9 mouse cellular contexts compared by ENCODE assay signal in the genomic region with DNA sequence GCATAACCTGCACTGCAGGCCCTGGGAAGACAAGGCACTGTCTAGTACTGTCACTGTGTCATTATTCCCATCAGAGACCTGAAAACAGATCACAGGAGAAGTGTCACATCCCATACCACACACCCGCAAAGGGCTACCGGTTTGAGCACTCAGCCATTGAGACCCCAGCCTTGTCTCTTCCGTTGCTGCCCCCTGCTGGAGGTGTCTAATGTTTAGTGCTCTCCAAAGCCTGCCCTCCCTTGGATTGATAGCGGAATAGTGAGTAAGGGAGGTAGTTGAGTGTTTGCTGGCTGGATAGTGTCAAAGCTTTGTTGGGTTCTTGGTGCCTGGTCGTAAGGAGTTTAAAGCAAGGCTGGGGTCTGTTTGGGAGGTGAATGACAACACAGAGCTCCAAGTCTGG.
DNase-seq lines count a peak whose midpoint lies in the region; ATAC-seq lines count a peak whose summit lies in the region.
"Had no signal": no experiment of that assay in that cellular context is flagged by ENCODE, and none has a peak within 500 bp of the region (broad histone marks: within the 10 kb centered on the region; RNA-seq: fewer than 3 reads in every experiment).

No protein-coding gene starts in this region.

- no peaks in the 10 kb centered on the region for H3K36me3 ChIP-seq in hindbrain, embryonic 11.5 days (ENCODE audit: control insufficient read depth, insufficient read depth, low read length)
- H3K36me3 ChIP-seq in hindbrain, embryonic 12.5 days, result no peaks in the 10 kb centered on the region
- no peaks in the 10 kb centered on the region for H3K36me3 ChIP-seq in kidney, embryonic 15.5 days
- H3K36me3 ChIP-seq: limb, embryonic 15.5 days had no signal

- H3K4me3 ChIP-seq in hindbrain, embryonic 11.5 days (ENCODE audit: low read depth, low read length), result no peak overlapping the region
- no peak overlapping the region for H3K4me3 ChIP-seq in hindbrain, embryonic 12.5 days
- no peak overlapping the region for H3K4me3 ChIP-seq in kidney, embryonic 15.5 days (replicated peaks)
- H3K4me3 ChIP-seq: limb, embryonic 15.5 days had no signal

- H3K27ac ChIP-seq in hindbrain, embryonic 11.5 days (ENCODE audit: low read depth, low read length), result no peak overlapping the region
- H3K27ac ChIP-seq in hindbrain, embryonic 12.5 days, result no peak overlapping the region
- H3K27ac ChIP-seq in kidney, embryonic 15.5 days, result peak overlapping the region; percentile 75
- H3K27ac ChIP-seq: limb, embryonic 15.5 days had no signal

- WGBS in hindbrain, embryonic 11.5 days, result 64% methylated on average over 5 of the region's 5 CpGs
- WGBS in hindbrain, embryonic 12.5 days, result 65% methylated on average over 5 of the region's 5 CpGs
- 61% methylated on average over 5 of the region's 5 CpGs for WGBS in kidney, embryonic 15.5 days

- DNase-seq in hindbrain, embryonic 11.5 days (ENCODE audit: low spot score), result peak; percentile 54
- DNase-seq in CD4-positive, CD25-positive, alpha-beta regulatory T cell, adult 2 months (ENCODE audit: low read depth, low spot score), result peak; percentile 55
- DNase-seq in brain, adult 2 months (ENCODE audit: low read depth, low spot score), result peak; percentile 53
- peak; percentile 70 for DNase-seq in lung, postnatal 14 days
- DNase-seq in MN1 (ENCODE audit: low spot score), result no peak

- no peak overlapping the region for H3K9ac ChIP-seq in hindbrain, embryonic 11.5 days (ENCODE audit: low read depth, low read length)
- no peak overlapping the region for H3K9ac ChIP-seq in hindbrain, embryonic 12.5 days
- no peak overlapping the region for H3K9ac ChIP-seq in kidney, embryonic 15.5 days
- H3K9ac ChIP-seq: limb, embryonic 15.5 days had no signal

- H3K4me1 ChIP-seq in hindbrain, embryonic 11.5 days (replicated peaks; ENCODE audit: control insufficient read depth, insufficient read depth, low read length), result no peaks in the 10 kb centered on the region
- peaks cover 11% of the 10 kb centered on the region for H3K4me1 ChIP-seq in hindbrain, embryonic 12.5 days
- H3K4me1 ChIP-seq in kidney, embryonic 15.5 days, result peaks cover 33% of the 10 kb centered on the region

- H3K27me3 ChIP-seq in hindbrain, embryonic 11.5 days (ENCODE audit: control insufficient read depth, insufficient read depth, low read length), result no peaks in the 10 kb centered on the region
- no peaks in the 10 kb centered on the region for H3K27me3 ChIP-seq in hindbrain, embryonic 12.5 days
- no peaks in the 10 kb centered on the region for H3K27me3 ChIP-seq in kidney, embryonic 15.5 days
- H3K27me3 ChIP-seq: limb, embryonic 15.5 days had no signal

- no peak for ATAC-seq in hindbrain, embryonic 11.5 days (ENCODE audit: low FRiP score)
- no peak for ATAC-seq in hindbrain, embryonic 12.5 days (ENCODE audit: low FRiP score)
- ATAC-seq in kidney, embryonic 15.5 days (replicated peaks; ENCODE audit: low FRiP score), result peak; percentile 46; the same call in 1 of the 2 replicates
- ATAC-seq in monocyte, adult 5-6 weeks (replicated peaks; ENCODE audit: insufficient number of reproducible peaks, low FRiP score, low TSS enrichment, poor library complexity, severe bottlenecking), result no peak

- H3K9me3 ChIP-seq in hindbrain, embryonic 11.5 days (ENCODE audit: control insufficient read depth, low read length), result no peaks in the 10 kb centered on the region
- H3K9me3 ChIP-seq in hindbrain, embryonic 12.5 days (replicated peaks), result no peaks in the 10 kb centered on the region
- H3K9me3 ChIP-seq in kidney, embryonic 15.5 days (replicated peaks), result no peaks in the 10 kb centered on the region; the same call in 1 of the 2 replicates
- H3K9me3 ChIP-seq: limb, embryonic 15.5 days had no signal

- no peak overlapping the region for H3K4me2 ChIP-seq in hindbrain, embryonic 11.5 days (replicated peaks; ENCODE audit: low read depth, low read length)
- H3K4me2 ChIP-seq in hindbrain, embryonic 12.5 days (replicated peaks), result no peak overlapping the region
- no peak overlapping the region for H3K4me2 ChIP-seq in kidney, embryonic 15.5 days
- H3K4me2 ChIP-seq: limb, embryonic 15.5 days had no signal
